Mouse (Mus musculus): ENCODE results near the gene Olfr211.
"Not testable (repeated sequence)": the region's sequence is repeated elsewhere in the genome, so short reads cannot be mapped to it uniquely, and the experiment has no call there.

Olfr211 gene

DNA sequence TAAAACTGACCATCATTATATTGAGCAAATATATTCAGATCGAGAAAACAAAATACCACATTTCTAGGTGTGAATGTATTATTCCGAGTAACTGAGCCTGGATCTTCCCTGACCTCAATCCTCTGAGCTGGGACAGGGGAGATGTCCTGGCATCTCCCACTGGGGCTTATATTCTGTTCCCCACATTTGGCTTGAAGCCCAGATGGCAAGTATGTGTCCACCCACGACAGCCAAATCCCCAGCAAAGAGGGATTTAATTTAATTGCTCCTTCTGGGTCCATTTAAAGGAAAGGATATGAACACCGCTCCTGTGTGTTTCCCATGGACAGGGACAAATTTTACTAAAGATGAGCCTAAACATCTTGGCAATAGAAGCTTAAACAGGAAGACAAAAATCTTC is at the start of gene Olfr211:
Gene Olfr211 (plus strand): TSS at position 301 of the 400 bp plus-strand sequence.
- DNase-seq (ENCODE audit: extremely low read depth, insufficient read length, low spot score) = no peak

DNA sequence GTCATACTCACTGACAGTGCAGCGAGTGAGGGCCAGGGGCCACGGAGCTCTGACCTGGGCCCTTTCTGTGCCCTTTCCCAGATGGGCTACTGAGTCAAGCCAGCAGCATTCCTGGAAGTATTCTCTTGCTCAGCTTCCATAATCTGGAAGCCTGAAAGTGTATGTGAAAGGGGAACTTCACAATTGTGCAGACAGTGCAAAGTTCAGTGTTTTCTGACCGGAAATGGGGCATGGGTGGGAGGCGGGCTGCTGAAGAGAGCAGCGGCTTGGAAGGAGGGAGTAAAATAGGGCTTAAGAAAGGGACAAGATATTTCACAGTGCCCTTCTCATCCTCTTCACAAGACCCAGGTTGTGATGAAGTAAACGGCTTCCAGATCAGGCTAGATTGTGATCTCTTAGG is 49.4 kb upstream of the Olfr211 start:
- DNase-seq (ENCODE audit: extremely low read depth, insufficient read length, low spot score) = no peak

DNA sequence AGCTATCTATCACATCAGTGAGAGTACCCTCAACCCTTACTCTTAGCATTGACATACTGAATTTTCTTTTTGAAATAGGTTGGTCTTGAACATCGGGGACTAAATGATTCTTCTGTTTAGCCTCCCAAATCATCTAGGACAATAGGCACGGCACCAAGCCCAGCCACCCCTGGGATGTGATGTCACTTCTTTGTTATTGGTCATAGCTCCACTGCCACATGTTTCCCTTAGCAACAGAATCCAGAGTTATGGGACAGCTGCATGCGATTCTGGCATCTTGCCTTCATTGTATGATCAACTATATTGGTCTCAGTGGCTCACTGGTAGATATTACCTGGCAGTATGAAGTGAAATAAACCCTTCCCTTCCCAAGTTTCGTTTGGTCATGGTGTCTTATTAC is 48.4 kb upstream of the Olfr211 start:
- DNase-seq (ENCODE audit: extremely low read depth, insufficient read length, low spot score) = no peak

DNA sequence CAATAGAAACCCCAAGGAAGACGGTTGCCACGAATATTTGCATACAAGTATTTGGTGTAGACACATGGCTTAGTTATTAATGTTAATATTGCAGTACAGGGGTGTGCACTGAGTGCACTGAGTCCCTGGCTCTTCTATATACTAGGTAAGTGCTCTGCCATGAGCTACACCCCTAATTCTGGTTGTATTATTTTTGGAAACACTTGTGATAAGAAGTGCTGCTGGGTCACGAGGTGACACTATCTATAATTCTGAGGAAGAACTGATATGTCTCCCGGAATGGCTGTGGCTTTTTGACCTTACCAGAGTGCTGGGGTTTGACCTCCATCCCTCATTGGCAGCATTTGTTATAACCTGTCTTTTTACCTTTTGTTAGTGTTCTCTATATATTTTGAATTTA is 48.0 kb upstream of the Olfr211 start:
- DNase-seq (ENCODE audit: extremely low read depth, insufficient read length, low spot score) = no peak

DNA sequence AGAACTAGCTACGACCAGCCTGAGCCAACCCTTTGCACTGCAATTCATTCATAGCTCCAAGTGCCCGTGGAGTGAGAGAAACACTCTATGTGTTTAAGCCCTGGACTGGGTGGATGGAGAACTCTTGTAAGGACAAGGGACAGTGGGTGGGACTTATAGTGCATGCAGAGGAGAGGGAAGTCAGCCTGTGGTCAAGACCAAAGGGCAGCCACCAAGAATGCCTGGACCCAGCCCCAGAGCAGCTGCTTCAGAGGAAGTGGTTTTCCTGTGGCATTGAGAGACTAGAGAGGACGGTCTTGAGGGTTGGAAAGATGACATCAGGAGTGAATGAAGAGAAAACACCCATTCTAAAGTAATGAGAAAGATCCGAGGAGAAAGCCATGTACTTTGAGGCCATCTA is 33.1 kb upstream of the Olfr211 start:
- peak; percentile 62 for DNase-seq (ENCODE audit: extremely low read depth, insufficient read length, low spot score)

DNA sequence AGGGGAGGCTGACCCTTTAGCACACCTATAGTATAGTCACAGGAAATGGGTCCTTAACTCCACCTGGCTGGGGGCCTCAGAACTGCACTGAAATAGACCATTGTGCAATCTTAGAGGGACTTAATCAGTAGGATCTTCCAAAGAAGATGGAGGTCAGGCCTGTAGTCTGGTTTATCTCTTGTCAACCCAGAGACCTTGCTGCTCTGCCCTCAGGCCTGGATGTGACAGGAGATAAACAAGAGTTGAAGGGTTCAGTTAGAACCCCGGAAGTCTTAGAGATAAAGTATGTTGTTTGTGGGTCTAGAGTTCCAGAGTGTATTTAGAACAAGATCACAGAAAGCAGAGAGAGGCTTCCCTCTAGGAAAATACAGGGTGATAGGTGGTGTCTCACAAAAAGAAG is 32.4 kb upstream of the Olfr211 start:
- DNase-seq (ENCODE audit: extremely low read depth, insufficient read length, low spot score) = no peak

DNA sequence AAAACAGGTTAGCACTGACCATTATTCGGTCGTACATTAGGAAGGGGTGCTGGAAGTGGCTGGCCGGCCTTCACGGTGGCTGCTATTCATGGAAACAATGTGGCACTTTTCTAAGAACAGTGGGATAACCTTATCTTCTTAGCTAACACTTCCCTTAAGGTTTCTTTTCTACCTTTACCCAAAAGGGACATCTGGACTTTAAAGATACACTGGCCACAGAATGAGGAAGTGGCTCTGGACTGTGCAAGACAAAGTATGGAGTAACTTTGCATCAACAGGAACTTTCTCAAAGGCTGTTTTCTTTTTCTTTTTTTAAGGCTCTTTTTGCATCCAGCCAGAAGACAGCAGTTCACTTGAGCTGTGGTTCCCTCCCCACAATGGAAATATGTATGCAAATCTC is 30.2 kb upstream of the Olfr211 start:
- DNase-seq (ENCODE audit: extremely low read depth, insufficient read length, low spot score) = no peak

DNA sequence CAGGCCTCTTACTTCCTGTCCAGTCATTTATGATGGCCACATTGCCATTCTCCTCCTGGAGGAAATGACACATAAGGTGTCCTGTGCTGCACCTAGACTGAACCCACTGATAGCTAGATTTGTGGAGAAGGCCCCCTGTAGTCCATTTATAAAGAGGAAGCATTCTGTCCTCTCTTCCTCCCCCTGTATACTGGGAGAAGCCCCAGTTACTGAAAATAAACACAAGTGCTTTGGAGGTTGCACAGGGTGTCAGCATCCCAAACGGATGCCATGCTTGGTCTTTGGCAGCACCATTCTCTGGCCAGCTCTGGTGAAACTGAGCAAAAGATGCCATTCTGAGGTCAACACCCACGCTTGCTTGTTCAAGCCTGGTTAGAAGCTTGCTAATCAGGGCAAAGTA is 29.7 kb upstream of the Olfr211 start:
- DNase-seq (ENCODE audit: extremely low read depth, insufficient read length, low spot score) = no peak

DNA sequence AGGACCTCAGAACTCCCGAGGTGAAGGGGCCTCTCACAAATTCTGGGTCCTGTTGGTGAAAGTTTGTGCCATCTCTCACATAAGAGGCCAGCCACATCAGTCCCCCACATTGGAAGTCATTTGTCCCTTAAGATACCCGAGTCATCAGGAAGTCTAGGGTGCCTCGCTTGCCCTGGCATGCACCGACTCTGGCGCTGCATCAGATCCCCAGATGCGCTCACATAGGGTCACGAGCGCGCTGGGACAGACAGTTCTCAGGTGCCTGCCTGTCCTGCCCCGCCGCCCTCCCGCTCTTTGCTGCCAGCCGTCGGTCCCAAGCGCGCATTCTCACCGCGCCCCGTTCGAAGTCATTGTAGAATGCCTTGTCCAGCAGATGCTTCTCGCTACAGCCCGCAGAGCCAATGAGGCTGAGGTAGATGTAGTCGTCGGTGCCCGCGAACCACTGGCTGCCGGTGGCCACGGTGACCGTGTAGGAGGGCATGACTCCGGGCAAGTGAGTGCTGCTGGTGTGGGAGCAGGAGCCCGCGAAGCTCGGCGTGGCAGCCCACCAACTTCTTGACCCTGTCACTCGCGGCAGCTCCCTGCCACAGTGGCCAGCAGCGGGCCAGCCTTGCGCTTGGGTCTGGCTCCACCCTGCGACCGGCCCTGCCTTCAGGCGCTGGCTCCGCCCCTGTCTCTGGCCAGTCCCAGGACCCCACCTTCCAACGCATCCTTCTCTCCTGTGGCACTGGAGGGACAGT is 28.2 kb upstream of the Olfr211 start, which contains the start of gene Alox5:
Gene Alox5 (minus strand): TSS at position 635 of the 740 bp plus-strand sequence.
- peak; percentile 11 for DNase-seq (ENCODE audit: extremely low read depth, insufficient read length, low spot score)

DNA sequence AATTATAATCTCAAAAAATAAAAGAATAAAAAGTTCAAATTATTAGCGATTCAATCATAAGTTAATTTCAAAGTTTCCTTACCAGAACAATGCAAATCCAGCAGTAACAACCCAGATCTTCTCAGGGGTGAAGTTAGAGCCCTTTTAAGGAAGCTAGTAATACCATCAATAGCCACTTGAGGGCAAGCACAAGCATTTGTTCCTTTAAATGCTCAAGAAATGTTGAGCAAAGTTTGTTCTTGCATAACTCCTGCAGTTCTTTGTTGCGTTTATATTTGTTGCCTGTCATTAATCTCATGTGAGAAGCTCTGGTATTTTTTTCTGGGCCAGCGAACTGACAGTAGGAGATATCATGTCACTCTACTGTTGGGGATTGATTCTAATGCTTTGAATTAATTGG is 20.8 kb upstream of the Olfr211 start:
- no peak for DNase-seq (ENCODE audit: extremely low read depth, insufficient read length, low spot score)

DNA sequence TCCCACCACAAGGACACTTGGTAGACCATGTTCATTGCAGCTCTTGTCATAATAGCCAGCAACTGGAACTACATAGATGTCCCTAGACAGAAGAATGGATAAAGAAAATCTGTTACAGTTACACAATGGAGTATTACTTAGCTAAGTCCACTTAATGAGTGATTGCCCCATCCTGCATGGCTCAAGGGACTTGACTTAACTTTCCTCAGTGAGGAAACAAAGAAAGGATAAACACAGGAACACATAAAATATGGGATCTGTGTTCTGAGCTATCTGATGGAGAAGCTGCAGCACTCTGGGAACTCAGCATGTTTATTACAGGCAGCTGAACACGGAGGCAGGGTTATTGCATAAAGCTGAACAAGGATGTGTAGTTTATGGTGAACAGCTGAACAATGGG is 3.8 kb upstream of the Olfr211 start:
- DNase-seq (ENCODE audit: extremely low read depth, insufficient read length, low spot score) = no peak

DNA sequence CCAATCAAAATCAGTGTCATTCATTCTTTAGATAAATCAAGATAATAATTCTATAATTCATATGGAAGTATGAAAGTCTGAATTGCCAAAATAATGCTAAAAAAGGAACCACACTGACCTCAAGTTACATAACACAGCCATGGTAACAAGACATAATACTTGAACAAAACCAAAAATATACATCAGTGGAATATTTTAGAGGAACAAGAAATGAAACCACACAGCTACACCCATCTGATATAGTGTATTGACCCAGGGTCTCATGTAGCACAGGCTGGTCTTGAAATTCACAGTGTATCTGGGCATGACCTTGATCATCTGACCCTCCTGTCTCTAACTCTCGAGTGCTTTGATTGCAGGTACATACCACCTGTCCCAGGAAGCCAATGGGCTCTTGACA is 2.1 kb upstream of the Olfr211 start:
- no peak for DNase-seq (ENCODE audit: extremely low read depth, insufficient read length, low spot score)

DNA sequence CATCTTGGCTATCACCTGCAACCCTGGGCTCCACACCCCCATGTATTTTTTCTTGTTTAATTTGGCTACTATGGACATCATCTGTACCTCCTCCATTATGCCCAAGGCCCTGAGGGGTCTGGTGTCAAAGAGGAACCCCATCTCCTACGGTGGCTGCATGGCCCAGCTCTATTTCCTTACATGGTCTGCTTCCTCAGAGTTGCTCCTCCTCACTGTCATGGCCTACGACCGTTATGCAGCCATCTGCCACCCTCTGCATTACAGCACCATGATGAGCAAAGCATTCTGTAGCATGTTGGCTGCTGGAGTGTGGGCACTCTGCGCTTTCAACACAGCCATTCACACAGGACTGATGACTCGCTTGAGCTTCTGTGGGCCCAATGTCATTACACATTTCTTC is 4.9 kb downstream of the Olfr211 start:
- DNase-seq (ENCODE audit: extremely low read depth, insufficient read length, low spot score) = no peak

DNA sequence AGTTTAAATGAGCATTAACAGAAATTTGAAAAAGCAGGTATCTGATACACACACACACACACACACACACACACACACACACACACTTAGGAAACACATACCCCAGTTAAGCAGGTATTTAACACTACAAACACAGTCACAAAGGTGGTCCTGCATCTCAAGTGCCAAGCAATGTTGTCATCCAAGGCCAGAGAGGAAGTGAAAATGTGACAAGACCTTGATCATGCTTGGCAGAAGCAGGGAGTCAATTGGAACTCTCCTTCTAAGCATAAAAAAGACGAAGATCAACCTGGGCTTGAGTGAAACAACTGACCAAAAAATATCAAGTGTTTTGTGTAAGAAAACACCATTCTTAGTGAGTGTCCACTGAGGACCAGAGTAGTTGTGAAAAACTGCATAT is 7.1 kb downstream of the Olfr211 start:
- no peak for DNase-seq (ENCODE audit: extremely low read depth, insufficient read length, low spot score)

DNA sequence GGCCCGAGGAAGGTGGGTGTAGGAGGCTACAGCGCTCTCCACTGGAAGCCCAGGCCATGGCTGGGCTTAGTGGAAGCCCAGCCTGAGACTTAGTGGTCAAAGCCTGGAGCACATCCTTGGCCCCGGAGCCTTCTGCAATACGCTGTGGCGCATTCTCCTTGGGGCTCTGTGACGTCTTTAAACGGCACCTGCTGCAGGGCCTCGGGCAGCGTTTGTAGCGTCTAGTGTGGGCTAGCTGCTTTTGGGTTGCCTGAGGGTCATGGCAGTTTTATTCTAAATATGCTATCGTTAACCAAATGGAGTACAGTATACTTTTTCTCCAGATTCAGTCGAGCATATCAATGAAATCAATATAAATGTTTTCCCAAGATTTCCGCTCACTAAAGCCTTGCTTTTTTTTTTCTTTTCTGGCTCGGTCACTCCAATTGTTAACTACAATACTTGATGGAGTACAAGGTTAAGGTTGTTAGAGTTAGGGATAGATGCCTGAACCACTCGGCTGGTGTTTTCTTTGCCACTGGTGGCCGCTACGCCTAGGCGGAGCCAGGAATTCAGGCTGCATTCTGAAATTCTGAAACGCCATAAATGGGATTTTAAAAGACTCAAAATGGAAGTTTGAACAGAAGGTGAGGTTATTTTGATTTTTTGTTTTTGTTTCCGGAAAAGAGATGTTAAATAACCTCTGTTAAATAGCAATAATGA is 17.6 kb downstream of the Olfr211 start, which contains the start of gene Olfr212:
Gene Olfr212 (plus strand): TSS at position 215 of the 702 bp plus-strand sequence.
- not testable (repeated sequence) for DNase-seq (ENCODE audit: extremely low read depth, insufficient read length, low spot score)

DNA sequence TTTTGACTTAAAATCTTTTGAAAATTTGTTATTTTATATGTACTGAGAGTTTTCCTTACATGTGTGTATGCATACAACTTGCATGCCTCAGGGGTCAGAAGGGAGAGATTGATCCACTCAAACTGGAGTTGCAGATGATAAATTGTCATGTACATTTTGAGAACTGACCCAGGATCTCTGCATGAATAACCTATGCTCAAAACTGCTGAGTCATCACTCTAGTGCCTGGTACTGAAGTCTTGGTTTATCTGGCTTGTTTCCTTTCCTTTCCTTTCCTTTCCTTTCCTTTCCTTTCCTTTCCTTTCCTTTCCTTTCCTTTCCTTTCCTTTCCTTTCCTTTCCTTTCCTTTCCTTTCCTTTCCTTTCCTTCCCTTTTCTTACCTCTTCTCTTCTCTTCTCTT is 25.9 kb downstream of the Olfr211 start:
- DNase-seq (ENCODE audit: extremely low read depth, insufficient read length, low spot score) = no peak

DNA sequence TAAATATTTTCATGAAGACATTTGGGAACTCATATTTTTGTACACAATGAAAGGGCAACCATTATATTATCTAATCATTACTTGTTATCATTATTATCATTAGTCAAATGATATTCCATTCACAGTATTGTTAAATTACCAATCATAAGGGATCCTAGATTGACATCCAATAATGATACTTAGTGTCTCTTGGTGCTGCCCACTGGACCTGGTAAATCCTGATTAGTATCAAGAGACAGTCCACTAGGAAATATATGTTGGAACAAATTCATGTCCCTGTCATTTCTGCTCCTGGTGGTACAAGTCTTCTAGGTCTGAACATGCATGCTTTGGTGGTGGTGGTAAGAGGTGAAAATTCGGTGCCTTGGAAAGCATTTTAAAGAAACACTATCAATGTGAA is 49.3 kb downstream of the Olfr211 start, which contains the start of gene Olfr213:
Gene Olfr213 (plus strand): TSS at position 301 of the 400 bp plus-strand sequence.
- DNase-seq (ENCODE audit: extremely low read depth, insufficient read length, low spot score) = no peak

DNA sequence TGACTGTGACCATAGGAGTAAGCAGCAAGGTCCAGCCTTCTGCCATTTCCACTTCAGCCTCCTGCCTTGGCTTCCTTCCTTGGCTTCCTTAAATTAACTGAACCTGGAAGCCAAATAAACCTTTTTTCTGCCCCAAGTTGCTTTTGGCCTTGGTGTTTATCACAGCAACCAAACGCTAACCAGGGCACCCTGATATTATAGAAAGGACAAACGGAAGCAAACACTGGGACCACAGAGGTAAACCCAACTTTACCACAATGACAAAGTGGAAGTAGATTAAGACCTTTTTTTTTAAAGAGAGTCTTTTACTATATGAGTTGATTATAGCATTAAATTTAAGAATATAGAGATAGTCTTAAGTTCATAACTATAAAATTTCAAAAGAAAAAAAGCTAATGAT is 53.6 kb downstream of the Olfr211 start:
- DNase-seq (ENCODE audit: extremely low read depth, insufficient read length, low spot score) = no peak

Measured in 3134 (cell line).